Mouse (Mus musculus) heart, postnatal 14 days (tissue): Measurements from ENCODE around the gene Gm9936. TPM values are rescaled to one million over a fixed set of nuclear protein-coding genes. Genes with fewer than 3 reads are reported as not detected.
A peak's percentile ranks its signal among the peaks of the same experiment; 100 is the strongest.
"Not testable (repeated sequence)": the region's sequence is repeated elsewhere in the genome, so short reads cannot be mapped to it uniquely, and the experiment has no call there.

ENCODE experiments used
- DNase-seq, 2 experiments: peaks; one replicate each; pipeline ENCODE4 v3.0.0; 2021 to 2022
- intact Hi-C: fragments of 180-260 bp; cut with DNase I; formaldehyde crosslinking; loops from one replicate; pipeline ENCODE4 v1.15.1; 2025
- long read RNA-seq, 2 experiments: library from polyadenylated mRNA; stranded (forward); transcript quantifications; one replicate each; pipeline ENCODE4 v2.0.0; 2021
- total RNA-seq, 2 experiments: library from RNA; stranded (reverse); gene quantifications; 2 replicates each; pipeline ENCODE4 v1.2.3; 2021

Gm9936 gene
- total RNA-seq: not detected
- long read RNA-seq, experiment 1: 0 reads
- long read RNA-seq, experiment 2: 0 reads

GRCm38 (mm10) chr5:114858582-114858981 lies at the start of gene Gm9936:
Gene Gm9936, minus strand, starts transcription at chr5:114858682.
- no peak for DNase-seq
- intact Hi-C loops: loop anchor here (2.0 kb wide), 1 partner anchor 34 kb away; no protein-coding TSS in a partner anchor

GRCm38 (mm10) chr5:114902413-114902812 lies 43.9 kb upstream of the Gm9936 start:
- intact Hi-C loops: loop anchor here (5.0 kb wide), 1 partner anchor 195 kb away; the partner anchor contains the start of gene Tchp
- peak; percentile 33 to 52 for DNase-seq

- intact Hi-C loops: no loop called here
- no peak for DNase-seq
Measured at GRCm38 (mm10) chr5:114898857-114899256, 40.4 kb upstream of the Gm9936 start.

- intact Hi-C loops: no loop called here
- peak; percentile 38 to 43 for DNase-seq
Measured at GRCm38 (mm10) chr5:114897374-114897793, 38.9 kb upstream of the Gm9936 start.

- intact Hi-C loops: no loop called here
- no peak for DNase-seq
Measured at GRCm38 (mm10) chr5:114896688-114897373, 38.3 kb upstream of the Gm9936 start, which contains the start of gene Oasl2. Gene Oasl2, plus strand, starts transcription at chr5:114896936.

GRCm38 (mm10) chr5:114895542-114895941 lies 37.1 kb upstream of the Gm9936 start:
- no peak for DNase-seq
- intact Hi-C loops: no loop called here

- intact Hi-C loops: no loop called here
- DNase-seq: no peak
Measured at GRCm38 (mm10) chr5:114888995-114889394, 30.5 kb upstream of the Gm9936 start.

GRCm38 (mm10) chr5:114886801-114887200 lies 28.3 kb upstream of the Gm9936 start:
- intact Hi-C loops: no loop called here
- no peak for DNase-seq

- DNase-seq: no peak
- intact Hi-C loops: no loop called here
Measured at GRCm38 (mm10) chr5:114883022-114883421, 24.5 kb upstream of the Gm9936 start.

- intact Hi-C loops, DNase-seq: not testable (repeated sequence)
Measured at GRCm38 (mm10) chr5:114882319-114882718, 23.8 kb upstream of the Gm9936 start.

- DNase-seq: no peak
- intact Hi-C loops: no loop called here
Measured at GRCm38 (mm10) chr5:114879399-114879798, 20.9 kb upstream of the Gm9936 start.

GRCm38 (mm10) chr5:114877487-114877886 lies 19.0 kb upstream of the Gm9936 start:
- intact Hi-C loops: no loop called here
- DNase-seq: no peak

GRCm38 (mm10) chr5:114876331-114876730 lies 17.8 kb upstream of the Gm9936 start:
- no peak for DNase-seq
- intact Hi-C loops: no loop called here

GRCm38 (mm10) chr5:114875858-114876257 lies 17.4 kb upstream of the Gm9936 start:
- DNase-seq: peak in 1 of 2 experiments; percentile 13
- intact Hi-C loops: no loop called here

- DNase-seq: no peak
- intact Hi-C loops: no loop called here
Measured at GRCm38 (mm10) chr5:114865279-114865678, 6.8 kb upstream of the Gm9936 start.

- DNase-seq: no peak
- intact Hi-C loops: no loop called here
Measured at GRCm38 (mm10) chr5:114864813-114865212, 6.3 kb upstream of the Gm9936 start.

- no peak for DNase-seq
- intact Hi-C loops: no loop called here
Measured at GRCm38 (mm10) chr5:114861730-114862129, 3.2 kb upstream of the Gm9936 start.

GRCm38 (mm10) chr5:114859253-114859652 lies 771 bp upstream of the Gm9936 start:
- intact Hi-C loops: loop anchor here (2.0 kb wide), 1 partner anchor 34 kb away; no protein-coding TSS in a partner anchor
- DNase-seq: peak; percentile 73 to 80

- DNase-seq, intact Hi-C loops: not testable (repeated sequence)
Measured at GRCm38 (mm10) chr5:114853364-114853763, 5.1 kb downstream of the Gm9936 start, which contains the start of gene 4930519G04Rik. Gene 4930519G04Rik, plus strand, starts transcription at chr5:114853664.

- DNase-seq: no peak
- intact Hi-C loops: no loop called here
Measured at GRCm38 (mm10) chr5:114851565-114852236, 6.8 kb downstream of the Gm9936 start.

GRCm38 (mm10) chr5:114844371-114844770 lies 14.1 kb downstream of the Gm9936 start:
- intact Hi-C loops, DNase-seq: not testable (repeated sequence)
